Mouse (Mus musculus): ENCODE measurements at regions not wholly inside any gene's neighbourhood (a gene's known extent, or its start where the extent isn't known, plus 50 kb on each side); places are given as distances from the start of the nearest gene placed in this dataset.

DNA sequence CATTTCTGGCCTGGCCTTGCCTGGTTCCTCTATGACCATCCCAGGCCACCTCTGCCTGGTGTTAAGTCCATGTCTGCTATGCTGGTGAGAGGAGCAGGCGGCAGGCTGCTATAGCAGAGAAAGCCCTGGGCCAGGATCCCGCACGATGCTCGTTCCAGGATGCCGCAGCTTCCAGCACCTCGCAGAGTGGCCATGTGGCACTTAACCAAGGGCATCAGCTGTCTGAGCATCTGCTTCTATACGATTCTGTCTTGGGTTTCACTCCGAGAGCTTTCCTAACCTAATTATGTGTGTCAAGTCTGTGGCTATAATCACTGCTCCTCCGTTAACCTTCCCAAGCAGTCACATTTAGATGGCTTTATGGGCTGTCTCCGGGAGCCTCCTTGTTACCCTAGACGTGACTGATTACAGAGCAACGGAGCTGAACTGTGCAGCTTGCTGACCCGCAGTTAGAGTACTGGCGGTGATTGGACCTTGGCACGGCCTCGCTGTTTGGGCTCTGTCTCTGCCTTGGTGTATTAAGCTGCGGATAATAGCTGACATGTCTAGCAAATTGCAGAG lies 64.4 kb downstream of the Ackr3 start:
- no peak for DNase-seq (ENCODE audit: low spot score in 2 of 2)

DNA sequence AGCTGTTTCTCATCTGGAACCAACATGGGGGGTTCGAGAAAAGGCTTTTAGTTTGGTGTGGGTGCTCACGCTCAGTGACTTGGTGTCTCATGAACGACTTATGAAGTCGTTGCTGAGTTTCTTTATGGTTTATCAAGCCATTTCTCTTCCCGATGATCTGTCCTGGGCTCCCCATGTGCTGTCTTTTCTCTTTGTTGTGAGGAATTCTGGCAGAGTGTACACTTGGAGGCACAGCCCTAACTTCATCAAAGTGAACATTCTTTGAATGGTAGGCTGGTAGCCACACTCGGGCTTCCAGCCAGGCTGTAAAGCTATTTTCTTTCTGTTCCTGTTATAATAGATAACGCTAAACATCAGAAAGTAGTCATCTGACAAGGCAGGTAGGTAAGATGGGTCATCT lies 65.2 kb downstream of the Ackr3 start:
- no peak for DNase-seq (ENCODE audit: low spot score in 2 of 2)

DNA sequence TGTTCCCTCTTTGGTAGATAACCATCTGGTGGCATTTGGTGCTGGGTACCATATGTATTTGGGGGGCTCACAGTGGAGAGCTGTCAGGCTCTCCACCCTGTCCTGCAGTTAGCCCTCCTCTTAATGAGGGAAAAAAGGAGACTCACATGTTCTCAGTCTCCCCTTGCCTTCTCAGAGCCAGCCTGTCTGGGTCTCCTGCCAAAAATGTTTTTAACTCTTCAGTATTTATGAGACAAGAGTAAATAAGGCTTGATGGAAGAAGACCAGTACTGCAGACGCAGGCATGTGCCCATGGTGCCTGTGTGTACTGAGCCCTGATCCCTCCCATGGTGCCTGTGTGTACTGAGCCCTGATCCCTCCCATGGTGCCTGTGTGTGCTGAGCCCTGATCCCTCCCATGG lies 66.1 kb downstream of the Ackr3 start:
- no peak for DNase-seq (ENCODE audit: low spot score in 2 of 2)

DNA sequence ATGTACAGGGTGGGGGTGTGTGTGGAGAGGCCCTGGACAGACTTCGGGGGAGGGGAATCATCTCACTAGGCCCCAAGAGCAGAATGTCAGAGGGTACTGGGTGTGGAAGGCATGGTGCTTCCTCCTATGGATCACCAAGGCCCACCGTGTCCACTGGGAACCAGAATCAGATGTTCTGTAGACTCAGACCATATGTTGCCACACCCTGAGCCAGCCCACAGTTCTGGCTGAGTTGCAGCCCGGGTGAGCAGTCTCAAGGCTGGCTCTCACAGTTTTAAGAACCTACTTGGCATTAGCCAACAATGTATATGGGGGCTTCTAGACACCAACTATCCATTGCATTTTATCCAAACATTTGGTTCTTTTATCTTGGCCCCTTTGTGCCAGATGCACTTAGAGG lies 67.5 kb downstream of the Ackr3 start:
- no peak for DNase-seq (ENCODE audit: low spot score in 2 of 2)

DNA sequence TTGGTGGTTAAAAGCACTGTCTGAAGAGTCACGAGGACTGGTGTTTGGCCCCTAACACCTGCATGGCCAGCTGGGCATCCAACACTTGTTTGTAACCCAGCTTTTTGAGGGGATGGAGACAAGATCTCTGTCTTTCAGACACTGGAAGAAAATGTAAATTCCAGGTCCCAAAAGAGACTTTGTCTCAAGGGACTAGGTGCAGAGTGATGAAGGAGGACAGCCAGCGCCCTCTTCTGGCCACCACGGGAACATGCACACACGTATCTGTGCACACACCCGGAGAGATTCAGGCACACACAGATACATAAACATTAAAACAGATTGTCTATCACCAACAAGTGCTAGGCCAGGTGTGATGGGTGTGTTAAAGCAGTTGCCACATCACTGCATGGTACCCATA lies 68.6 kb downstream of the Ackr3 start:
- no peak for DNase-seq (ENCODE audit: low spot score in 2 of 2)

DNA sequence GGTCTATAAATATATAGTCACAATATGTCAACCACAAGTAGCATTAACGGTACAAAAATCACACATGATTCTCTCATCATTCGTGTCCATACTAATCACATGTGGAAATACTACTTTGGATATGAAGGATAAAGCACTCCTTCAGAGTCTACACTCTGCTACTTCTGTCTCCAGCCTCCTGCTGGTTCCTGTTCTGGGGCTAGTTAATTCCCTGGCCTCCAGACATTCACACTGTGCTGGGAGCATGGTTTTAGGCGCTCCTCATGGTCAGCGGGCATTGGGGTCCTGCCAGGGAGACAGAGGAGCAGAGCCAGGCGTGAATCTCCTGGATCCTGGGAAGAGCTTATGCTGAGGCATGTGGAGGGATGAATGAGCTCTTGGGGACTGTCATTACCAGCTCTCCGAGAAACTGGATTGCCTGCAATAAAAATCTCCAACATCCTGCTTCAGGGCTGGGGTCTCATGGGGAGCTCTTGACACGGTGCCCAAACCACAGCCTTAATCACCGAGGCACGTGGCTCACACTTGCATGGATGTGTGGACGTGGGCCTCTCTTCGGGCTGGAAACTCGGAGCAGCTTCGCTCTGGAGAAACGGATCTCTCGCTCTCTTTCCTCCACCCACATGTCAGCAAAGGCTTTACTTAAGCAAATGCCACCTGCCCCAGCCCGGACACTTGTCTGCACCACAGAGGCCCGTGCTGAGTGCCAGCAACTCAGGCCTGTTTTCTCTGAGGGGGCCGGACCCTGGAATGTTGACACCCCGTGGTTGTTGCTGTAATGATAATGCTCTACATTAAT lies 69.2 kb downstream of the Ackr3 start:
- no peak for DNase-seq (ENCODE audit: low spot score in 2 of 2)

DNA sequence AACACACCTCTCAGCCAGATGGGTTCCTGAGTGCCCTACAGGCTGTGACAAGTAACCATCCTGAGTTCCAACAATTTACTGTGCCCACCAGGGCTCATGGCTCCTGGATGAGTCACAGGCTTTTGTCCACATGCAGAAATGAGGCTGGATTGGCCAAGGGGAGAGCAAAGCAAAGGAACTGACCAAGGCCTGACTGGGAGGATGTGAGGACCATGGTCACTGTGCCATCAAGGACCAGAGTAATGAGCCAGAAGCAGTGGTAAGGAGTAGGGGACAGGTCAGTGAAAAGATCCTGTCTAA lies 69.8 kb downstream of the Ackr3 start:
- DNase-seq (ENCODE audit: low spot score in 2 of 2): no peak

DNA sequence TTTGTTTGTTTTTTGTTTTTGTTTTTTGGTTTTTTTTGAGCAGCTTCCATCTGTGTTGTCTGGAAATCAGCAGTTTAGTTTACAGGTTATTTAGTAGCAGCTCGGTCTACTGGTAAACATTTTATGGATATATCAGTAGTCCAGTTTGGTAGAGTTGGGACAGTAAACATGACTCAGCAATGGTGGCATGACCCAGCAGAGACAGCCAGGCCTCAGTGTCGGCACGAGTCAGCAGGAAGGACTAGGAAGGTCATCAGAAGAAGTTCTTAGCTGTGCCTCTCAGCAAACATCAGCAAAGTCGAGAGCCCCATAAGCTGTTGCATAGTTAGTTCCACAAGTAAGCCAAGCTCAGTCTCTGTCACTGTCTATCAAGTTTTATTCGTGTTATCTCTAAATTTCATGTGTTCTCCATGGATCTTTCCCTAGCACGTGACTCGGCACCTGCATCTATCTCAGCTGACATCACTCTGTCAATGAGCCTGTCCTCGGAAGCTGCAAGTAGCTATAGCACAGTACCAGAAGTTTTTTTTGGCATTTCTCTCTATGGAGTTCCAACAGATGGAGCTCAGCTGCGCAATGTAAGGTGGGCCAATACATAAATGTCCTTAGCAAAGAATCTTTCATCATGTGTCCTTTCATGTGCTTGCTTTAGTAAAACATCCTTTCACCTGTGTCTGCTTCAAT lies 71.3 kb downstream of the Ackr3 start:
- no peak for DNase-seq (ENCODE audit: low spot score in 2 of 2)

DNA sequence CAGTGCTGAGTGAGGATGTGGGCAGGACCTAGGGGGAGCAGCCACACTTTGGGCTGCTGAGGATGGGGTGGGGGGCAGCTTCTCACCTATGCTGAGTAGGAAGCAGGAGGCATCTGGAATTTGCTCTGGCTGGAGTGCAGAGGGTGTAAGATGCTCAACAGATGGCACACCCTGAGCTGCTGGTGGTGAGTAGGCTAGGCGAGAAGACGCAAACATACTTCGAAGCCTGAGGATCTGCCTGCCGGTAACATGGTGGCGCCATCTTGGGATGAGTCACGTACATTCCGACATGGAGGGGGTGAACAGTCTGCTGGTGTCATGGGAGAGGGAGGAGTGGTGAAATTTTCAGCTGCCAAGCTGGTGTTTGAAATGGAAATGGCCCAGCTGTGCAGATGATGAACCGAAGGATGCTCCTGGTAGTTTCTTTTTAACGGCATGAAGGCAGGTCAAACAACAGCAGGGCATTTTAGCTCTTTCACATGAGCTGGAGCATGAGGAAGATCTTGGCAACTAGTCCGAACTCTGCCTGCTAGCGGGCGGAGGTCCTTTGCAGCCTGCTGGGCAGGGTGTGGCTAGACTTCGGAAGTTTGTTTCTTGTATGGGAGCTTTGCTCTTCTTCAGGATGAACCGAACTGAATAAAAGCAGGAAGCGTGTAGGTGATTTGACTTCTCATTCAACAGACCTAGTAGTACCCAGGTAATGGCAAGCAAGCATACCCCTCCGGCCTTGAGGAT lies 72.2 kb downstream of the Ackr3 start:
- no peak for DNase-seq (ENCODE audit: low spot score in 2 of 2)

DNA sequence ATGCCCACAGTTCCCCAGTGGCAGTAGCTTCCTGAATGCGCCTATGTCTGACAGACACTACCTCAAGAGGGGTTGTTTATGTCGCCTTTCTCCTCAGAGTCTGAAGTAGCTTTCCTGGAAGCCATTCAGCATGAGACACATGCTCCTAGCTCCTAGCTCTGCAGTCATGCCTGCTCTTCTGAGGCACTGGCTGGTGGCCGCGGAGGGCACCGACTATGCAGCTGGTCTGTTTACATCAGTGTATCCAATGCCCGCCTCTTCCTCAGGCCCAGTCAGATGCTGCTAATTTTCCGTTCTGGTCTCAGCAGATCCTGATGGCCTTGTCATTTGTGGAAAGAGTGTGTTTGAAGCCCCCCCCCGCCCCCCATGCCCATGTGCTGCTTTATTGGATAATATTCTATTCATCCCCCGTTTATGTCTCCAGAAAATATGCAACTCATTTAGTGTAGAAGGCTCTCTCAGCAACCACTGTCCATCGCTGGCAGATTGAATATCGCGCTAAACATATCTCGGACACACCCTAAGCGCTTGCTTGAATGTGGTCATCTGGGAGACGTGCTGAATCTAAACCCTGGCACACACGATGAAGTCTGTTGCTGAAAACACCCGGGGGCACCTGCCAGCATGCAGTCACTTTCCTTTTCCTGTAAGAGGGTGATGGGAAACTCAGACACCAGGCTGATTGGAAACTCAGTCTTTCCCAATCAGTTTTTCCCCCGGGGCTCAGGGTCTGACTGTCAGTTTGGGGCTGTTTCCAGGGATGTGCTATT lies 73.9 kb downstream of the Ackr3 start:
- DNase-seq (ENCODE audit: low spot score in 2 of 2): no peak

DNA sequence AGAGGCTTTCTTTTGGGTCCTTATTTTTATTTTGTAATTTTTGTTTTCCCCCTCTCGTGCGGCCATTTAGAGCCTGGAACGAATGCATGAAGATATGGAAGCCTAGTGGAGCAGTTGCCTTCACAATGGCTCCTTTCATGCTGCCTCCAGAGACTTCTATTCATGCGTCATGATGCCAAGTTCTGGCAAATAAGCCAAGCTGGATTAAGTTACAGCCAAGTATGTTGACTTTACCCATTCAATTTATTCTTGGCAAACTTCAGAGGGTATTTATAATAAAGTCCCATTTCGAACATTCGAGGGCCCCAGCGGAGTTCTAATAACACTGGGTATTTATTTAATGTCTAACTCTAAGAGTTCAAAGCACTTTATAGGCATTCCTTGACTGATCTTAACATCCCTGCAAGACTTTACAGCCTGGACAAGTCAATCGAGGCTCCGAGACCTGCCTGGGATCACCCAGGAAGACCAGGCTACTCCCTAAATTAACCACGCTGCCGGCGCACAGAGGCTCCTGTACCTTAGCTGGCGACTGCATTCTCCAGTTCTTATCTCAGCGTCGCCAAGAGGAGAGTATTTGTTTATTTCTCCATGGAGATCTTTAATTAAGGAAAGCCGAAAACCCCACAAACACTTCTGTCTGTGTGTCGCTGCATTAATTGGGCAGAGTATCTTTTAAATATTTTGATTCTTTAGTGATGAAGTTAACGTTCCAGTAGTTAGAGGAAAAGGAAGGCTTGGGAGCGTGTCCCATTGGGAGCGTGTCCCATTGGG lies 75.5 kb downstream of the Ackr3 start:
- DNase-seq (ENCODE audit: low spot score in 2 of 2): no peak

DNA sequence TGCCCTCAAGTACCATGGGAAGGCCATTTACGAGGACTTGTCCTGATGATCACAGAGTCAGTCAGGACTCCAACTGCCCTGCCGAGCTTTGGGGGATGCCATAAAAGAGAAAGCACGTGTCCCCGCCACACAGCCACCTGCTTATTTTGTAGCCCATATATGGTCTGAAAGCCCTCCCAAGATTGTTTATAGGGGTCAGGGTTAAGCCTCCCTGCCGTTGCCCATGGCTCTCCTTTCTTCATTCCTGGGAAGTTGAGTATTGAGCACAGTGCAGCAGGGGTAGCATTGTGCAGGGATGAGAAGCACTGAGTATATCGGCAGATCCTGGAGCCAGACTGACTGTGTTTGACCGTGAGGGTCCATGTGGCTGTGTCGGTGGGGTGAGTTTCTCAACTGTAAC lies 76.4 kb downstream of the Ackr3 start:
- no peak for DNase-seq (ENCODE audit: low spot score in 2 of 2)

DNA sequence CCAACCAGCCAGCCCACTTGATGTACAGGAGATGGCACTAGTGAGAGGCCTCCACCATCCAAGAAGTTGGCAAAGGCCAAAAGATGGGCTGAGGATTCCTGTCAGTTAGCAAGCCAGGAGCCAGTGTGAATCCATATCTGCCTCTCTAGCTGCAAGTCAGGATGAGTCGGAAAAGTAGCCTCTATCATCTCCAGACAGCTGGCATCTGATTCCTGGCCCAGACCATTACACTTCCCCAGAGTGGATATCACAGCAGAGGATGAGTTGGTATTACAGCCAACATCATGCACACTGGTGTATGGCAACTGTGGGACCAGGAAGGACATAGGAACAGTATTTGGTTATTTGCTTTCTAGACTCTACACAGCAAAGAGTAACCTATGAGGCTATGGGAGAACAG lies 77.5 kb downstream of the Ackr3 start:
- DNase-seq (ENCODE audit: low spot score in 2 of 2): no peak

DNA sequence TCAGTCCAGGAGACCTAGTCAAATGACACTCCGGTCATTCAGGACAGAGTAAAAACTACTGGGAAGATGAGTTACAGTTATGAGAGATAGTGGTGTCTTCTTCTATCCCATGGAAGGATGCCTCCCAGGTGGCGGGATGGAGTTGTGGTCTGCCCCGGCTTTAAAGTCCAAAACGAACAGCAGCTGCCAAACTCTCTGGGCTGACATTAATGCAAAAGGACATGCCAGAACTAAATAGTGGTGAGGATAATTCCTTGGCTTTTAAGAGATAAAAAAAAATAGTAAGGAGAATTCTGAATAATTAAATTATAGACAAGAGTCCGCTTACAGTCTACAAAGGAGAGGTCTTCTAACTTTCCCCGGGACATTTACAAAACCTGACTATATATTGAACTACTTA lies 78.2 kb downstream of the Ackr3 start:
- DNase-seq (ENCODE audit: low spot score in 2 of 2): no peak

DNA sequence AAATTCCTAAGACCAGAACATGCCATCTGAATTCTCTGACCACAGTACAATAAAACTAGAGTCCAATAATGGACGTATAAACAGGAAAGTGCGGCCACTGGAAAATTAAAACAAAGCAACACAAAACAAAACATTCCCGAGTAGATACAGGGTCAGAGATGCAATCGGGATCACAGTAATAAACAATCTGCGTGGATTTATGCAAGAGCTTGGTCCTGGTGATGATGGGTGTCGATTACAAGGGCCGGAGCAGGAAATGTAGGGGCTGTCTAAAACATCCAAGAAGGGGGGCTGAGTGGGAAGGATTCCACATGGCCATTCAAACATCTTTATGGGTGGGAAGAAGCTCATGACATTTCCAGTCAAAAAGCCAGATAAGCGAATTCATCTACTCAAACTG lies 78.6 kb downstream of the Ackr3 start:
- DNase-seq (ENCODE audit: low spot score in 2 of 2): no peak

DNA sequence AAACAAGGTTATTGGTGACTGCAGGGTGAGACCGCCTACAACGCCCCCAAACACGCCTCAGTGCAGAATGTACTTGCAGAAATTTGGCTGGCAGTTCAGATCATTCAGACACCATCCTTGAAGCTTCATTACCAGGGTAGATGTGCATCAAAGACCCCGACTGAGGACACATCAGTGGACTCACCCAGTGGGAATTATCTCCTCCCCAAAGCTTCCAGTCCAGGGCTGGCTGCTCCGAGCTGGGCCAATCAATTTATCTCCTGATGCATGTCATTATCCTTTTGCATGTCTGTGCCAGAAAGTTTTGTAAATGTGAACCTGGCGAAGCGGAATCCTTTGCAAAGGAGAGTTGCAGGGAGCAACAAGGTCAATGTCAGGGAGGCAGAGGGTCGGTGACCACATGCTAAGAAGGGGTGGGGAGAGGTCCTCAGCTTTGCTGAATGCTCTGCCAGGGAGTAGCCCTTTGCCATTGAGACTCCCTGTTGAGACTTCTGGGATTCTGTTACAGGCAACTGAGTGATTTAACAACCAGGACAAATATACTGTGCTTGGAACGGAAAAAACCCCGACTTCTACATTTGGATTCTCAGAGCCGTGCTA lies 79.5 kb downstream of the Ackr3 start:
- no peak for DNase-seq (ENCODE audit: low spot score in 2 of 2)

DNA sequence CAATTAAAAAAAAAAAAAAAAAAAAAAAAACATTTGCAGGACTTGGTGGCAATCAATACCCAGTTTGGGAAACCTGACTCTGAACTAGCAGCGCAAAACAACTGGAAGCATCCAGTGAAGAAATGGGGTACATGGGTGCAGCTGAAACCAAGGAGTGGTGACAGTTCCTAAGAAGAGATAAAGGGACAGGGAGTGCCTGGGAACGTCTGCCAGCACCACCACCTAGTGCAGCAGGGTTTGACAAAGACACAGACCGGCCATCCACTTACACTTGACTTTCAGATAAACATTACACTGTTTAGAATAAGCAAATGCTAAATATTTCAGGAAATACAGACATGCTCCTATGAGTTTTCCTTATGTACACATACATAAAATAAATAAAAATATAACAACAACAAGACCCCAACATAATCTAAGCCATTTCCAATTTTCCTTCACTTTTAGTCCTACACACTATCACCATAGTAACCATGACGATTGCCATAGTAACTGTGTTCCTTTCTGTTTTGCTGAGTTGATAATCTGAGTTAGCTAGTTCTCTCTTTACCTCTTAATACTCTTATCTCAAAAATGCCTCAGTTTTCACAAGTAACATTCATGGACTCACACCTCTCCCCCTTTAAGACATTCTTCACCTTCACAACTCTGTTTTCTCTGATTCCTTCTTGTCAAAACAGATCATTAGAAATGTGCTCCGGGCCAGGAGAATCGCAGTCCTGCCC lies 80.3 kb downstream of the Ackr3 start:
- no peak for DNase-seq (ENCODE audit: low spot score in 2 of 2)

DNA sequence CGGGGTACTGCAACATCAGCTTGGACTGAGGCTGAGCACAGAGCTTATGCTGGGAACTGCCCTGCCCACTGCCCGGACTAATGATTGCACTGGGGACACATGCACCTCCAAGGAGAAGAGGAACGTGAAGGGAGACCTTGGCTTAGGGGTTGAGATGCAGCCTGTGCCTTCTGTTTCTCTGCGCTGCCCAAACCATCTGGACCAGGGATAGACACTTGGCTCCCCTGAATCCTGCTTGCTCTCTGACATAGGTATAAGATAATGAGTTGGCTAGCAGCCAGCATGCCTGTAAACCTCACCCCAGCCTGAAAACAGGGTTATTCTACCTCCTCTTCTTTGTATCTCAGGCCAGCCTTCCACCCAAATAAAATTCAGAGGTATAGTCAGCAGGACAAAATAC lies 81.5 kb downstream of the Ackr3 start:
- no peak for DNase-seq (ENCODE audit: low spot score in 2 of 2)

DNA sequence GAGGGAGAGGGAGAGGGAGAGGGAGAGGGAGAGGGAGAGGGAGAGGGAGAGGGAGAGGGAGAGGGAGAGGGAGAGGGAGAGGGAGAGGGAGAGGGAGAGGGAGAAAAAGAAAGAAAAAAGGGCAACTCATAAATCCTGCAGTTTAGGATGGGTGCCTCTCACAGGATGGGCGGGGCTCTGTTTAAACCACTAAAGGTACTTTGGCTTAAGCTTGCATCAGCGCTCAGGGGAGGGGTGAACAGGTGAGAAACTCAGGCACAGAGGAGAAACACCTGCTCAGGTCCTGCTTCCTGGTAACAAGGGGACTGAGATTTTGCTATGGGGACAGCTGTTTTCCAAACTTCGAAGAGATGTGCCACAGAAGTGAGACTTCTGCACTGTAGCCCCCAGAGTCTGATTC lies 83.5 kb downstream of the Ackr3 start:
- DNase-seq (ENCODE audit: low spot score in 2 of 2): no peak

Measured in natural killer cell, adult 2 months (primary cell).